Mouse (Mus musculus): ENCODE measurements around the gene 4930404N11Rik. TPM values are rescaled to one million over a fixed set of nuclear protein-coding genes. Genes with fewer than 3 reads are reported as not detected.
A peak's percentile ranks its signal among the peaks of the same experiment; 100 is the strongest.

4930404N11Rik gene
- polyA plus RNA-seq, 1 experiment from 2014 or later = not detected

DNA sequence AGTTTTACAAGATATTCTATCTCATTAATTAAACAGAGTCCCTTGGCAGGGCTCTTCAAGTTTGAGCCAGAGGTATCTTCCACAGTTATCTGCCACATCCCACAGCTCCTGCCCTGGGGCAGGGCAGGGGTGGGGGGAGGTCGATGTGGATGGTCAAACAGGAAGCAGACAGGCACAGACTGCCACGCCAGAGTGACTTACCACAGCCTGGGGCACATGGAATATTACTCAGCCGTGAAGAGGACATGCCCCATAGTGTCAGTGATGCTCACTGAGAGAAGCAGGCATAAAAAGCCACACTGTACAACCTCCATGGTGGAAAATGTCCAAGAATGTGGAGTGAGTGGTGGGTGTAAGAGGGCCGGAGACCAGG lies 20.5 kb downstream of the 4930404N11Rik start:
- H3K9me3 ChIP-seq (replicated peaks; ENCODE audit: control insufficient read depth, low read length) = no peaks in the 10 kb centered on the region
- H3K4me1 ChIP-seq (ENCODE audit: control insufficient read depth, insufficient read depth, low read length) = peaks cover 15% of the 10 kb centered on the region
- DNase-seq (ENCODE audit: low spot score) (no peak), ATAC-seq (no peak)
- H3K27me3 ChIP-seq (replicated peaks; ENCODE audit: control insufficient read depth, insufficient read depth, low read length) = peaks cover 38% of the 10 kb centered on the region
- H3K9ac ChIP-seq (ENCODE audit: low read length) = no peak overlapping the region
- H3K4me2 ChIP-seq (ENCODE audit: low read length) = no peak overlapping the region
- H3K27ac ChIP-seq (ENCODE audit: low read depth, low read length) = no peak overlapping the region
- 89% methylated on average over 4 of the region's 4 CpGs for WGBS
- H3K36me3 ChIP-seq (ENCODE audit: control insufficient read depth, insufficient read depth, low read length) = peaks cover 10% of the 10 kb centered on the region
- no peak overlapping the region for H3K4me3 ChIP-seq (ENCODE audit: low read depth, low read length)

DNA sequence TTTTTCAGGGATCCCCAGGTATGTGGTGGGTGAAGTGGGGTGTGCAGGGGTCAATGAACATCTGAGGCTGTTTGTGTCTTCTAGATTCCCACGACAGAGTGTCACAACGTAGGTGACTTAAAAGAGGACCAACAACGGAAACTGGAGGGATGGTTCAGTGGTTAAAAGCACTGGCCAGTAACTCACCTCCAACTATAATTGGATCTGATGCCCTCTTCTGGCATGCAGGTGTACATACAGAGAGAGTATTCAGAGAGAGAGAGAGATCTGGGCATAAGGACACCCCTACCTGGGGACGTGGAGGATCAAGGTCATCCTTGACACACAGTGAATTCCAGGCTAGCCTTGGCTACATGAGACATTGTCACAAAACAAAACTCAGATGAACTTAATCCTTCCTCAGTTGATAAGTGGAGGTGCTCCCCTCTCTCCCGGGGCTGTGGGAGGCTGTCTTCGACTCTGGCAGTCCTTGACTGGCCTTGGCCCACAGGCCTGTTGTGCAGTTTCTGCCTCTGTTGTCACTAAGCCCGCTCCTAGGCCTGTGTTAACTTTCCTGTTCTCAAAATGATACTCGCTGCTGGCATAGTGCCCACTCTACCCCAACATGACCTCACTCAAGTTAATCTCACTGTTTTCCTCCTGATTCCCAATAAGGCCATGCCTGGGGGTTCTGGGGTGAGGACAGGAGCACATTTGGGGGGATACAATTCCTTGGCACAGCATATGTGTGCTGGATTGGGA lies 21.0 kb downstream of the 4930404N11Rik start:
- H3K9ac ChIP-seq (ENCODE audit: low read length) = no peak overlapping the region
- no peak overlapping the region for H3K4me3 ChIP-seq (ENCODE audit: low read depth, low read length)
- H3K27ac ChIP-seq (ENCODE audit: low read depth, low read length) = no peak overlapping the region
- no peak overlapping the region for H3K4me2 ChIP-seq (ENCODE audit: low read length)
- DNase-seq (ENCODE audit: low spot score) (no peak), ATAC-seq (no peak)
- peaks cover 38% of the 10 kb centered on the region for H3K27me3 ChIP-seq (replicated peaks; ENCODE audit: control insufficient read depth, insufficient read depth, low read length)
- WGBS = 52% methylated on average over 8 of the region's 8 CpGs
- peaks cover 10% of the 10 kb centered on the region for H3K36me3 ChIP-seq (ENCODE audit: control insufficient read depth, insufficient read depth, low read length)
- no peaks in the 10 kb centered on the region for H3K9me3 ChIP-seq (replicated peaks; ENCODE audit: control insufficient read depth, low read length)
- H3K4me1 ChIP-seq (ENCODE audit: control insufficient read depth, insufficient read depth, low read length) = peaks cover 12% of the 10 kb centered on the region

DNA sequence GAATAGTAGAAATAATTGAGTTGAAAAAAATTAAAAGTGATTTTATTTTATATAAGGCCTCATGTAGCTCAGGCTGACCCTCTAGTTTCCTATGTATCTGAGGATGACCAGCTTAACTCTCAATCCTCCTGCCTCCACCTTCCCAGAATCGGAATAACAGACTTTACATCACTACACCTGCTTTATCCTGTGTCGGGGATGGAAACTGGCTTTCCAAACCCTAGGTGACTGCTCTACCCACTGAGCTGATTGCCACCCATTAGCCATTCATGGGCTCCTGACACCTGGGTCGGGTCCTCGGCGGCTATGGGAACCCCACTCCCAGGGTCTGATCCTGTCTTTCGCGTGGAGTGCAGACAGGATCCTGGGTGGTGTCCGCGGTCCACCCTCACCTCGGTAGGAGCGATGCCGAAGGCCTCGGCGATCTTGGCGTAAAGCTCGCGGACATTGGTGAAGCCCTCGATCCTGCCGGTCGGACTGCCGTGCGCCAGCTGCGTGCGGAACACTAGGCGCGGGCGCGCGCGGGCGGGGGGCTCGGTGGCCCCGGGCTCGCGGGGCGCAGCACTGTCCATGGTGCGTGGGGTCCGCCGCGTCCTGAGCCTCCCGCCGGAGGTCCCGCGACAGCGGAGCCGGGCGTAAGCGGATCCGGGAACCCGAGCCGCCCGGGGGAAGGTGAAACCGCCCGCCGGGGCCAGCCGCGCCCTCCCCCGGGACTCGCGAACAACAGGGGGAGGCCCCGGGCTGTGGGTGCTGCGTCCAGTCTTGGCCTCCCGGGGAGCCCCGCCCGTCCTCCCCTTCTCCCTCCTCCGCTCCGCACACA lies 22.7 kb downstream of the 4930404N11Rik start, which contains the start of gene Gipc3:
TSS of gene Gipc3 (minus strand) at position 581 of the 820 bp plus-strand sequence.
- H3K4me2 ChIP-seq (ENCODE audit: low read length) = peak within 1 kb of the TSS; percentile 58
- 4% methylated on average over 48 of the region's 67 CpGs for WGBS
- DNase-seq (ENCODE audit: low spot score) (no peak), ATAC-seq (no peak)
- H3K27ac ChIP-seq (ENCODE audit: low read depth, low read length) = no peak within 1 kb of the TSS
- H3K4me3 ChIP-seq (ENCODE audit: low read depth, low read length) = peak within 1 kb of the TSS; percentile 33
- H3K27me3 ChIP-seq (replicated peaks; ENCODE audit: control insufficient read depth, insufficient read depth, low read length) = peaks cover 38% of the 10 kb centered on the region
- no peaks in the 10 kb centered on the region for H3K9me3 ChIP-seq (replicated peaks; ENCODE audit: control insufficient read depth, low read length)
- H3K4me1 ChIP-seq (ENCODE audit: control insufficient read depth, insufficient read depth, low read length) = peaks cover 8% of the 10 kb centered on the region; the same call in 1 of the 2 replicates
- H3K9ac ChIP-seq (ENCODE audit: low read length) = peak within 1 kb of the TSS; percentile 59
- H3K36me3 ChIP-seq (ENCODE audit: control insufficient read depth, insufficient read depth, low read length) = peaks cover 6% of the 10 kb centered on the region

DNA sequence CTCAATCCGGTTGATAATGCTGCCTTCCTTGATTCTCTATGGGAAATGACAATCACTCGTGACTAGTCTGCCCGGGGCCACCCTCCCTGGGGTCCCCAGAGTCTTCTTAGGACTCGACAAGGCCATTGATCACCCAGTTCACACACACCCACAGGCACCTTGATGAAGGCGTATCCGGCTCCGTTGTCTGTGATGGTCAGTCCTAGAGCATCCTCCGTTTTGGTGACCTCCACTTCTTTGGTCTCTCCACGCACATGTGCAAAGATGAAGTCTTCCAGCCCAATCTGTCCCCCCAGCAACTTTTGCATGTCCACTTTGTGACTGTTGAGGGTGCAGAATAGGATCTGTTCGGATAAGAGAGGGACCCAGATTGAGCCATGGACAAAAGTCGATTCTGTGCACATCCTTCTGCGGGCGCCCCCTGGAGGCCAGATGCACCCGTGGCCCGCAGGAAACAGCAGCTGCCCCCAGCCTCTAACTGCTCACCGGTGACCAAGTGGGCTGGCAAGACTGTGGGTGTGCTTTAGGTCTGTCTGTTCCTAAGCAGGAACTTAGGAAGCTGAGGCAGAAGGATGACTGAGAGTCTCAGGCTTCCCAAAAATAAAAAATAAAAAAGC lies 24.2 kb downstream of the 4930404N11Rik start:
- Histone ChIP-seq H3K27ac (ENCODE audit: low read depth, low read length) (no peak overlapping the region), H3K9me3 (replicated peaks; ENCODE audit: control insufficient read depth, low read length) (no peaks in the 10 kb centered on the region), H3K9ac (ENCODE audit: low read length) (no peak overlapping the region), H3K27me3 (replicated peaks; ENCODE audit: control insufficient read depth, insufficient read depth, low read length) (peaks cover 38% of the 10 kb centered on the region), H3K4me3 (ENCODE audit: low read depth, low read length) (no peak overlapping the region), H3K36me3 (ENCODE audit: control insufficient read depth, insufficient read depth, low read length) (no peaks in the 10 kb centered on the region), H3K4me2 (ENCODE audit: low read length) (no peak overlapping the region), H3K4me1 (ENCODE audit: control insufficient read depth, insufficient read depth, low read length) (peaks cover under 1% of the 10 kb centered on the region; the same call in 1 of the 2 replicates)
- WGBS = 37% methylated on average over 16 of the region's 16 CpGs
- DNase-seq (ENCODE audit: low spot score) = peak; percentile 52
- ATAC-seq = no peak

DNA sequence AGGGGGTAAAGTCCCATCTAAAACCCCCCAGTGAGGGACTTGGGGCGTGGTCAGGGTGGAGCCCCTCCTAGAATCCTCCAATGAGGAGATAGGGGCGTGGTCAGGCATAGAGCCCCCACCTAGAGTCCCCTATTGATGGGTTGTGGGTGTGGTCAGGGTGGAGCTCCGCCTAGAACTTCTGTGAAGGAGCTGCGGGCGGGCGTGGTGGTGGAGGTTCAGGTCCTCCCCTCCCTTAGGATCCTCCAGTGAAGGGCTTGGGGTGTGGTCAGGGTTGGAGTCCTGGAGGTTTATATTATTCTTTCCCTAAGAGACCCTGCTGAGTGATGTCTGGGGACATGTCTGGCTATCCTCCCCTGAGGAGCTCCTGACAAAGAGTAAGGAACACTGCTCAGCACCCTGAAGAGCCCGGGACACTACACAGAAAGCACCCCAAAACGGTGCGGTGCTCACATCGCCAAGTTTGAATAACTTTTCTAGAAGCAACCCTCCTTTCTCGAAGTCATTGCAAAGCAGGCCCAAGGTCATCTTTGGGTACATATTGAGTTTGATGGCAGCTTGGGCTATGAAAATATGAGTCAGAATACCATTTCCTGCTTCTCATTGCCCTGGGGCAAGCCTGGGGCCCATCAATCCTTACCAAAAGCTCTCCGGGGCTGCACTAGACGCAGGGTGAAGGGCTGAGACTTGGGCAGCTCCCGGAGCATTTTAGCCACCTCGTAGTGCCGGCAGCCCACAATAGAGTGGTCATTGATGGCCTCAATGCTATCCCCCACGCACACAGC lies 24.9 kb downstream of the 4930404N11Rik start:
- no peak for DNase-seq (ENCODE audit: low spot score)
- H3K36me3 ChIP-seq (ENCODE audit: control insufficient read depth, insufficient read depth, low read length) = no peaks in the 10 kb centered on the region
- no peak overlapping the region for H3K4me2 ChIP-seq (ENCODE audit: low read length)
- no peak overlapping the region for H3K4me3 ChIP-seq (ENCODE audit: low read depth, low read length)
- no peak overlapping the region for H3K27ac ChIP-seq (ENCODE audit: low read depth, low read length)
- peaks cover 38% of the 10 kb centered on the region for H3K27me3 ChIP-seq (replicated peaks; ENCODE audit: control insufficient read depth, insufficient read depth, low read length)
- no peak for ATAC-seq
- no peaks in the 10 kb centered on the region for H3K9me3 ChIP-seq (replicated peaks; ENCODE audit: control insufficient read depth, low read length)
- no peak overlapping the region for H3K9ac ChIP-seq (ENCODE audit: low read length)
- 41% methylated on average over 17 of the region's 17 CpGs for WGBS
- no peaks in the 10 kb centered on the region for H3K4me1 ChIP-seq (ENCODE audit: control insufficient read depth, insufficient read depth, low read length)

DNA sequence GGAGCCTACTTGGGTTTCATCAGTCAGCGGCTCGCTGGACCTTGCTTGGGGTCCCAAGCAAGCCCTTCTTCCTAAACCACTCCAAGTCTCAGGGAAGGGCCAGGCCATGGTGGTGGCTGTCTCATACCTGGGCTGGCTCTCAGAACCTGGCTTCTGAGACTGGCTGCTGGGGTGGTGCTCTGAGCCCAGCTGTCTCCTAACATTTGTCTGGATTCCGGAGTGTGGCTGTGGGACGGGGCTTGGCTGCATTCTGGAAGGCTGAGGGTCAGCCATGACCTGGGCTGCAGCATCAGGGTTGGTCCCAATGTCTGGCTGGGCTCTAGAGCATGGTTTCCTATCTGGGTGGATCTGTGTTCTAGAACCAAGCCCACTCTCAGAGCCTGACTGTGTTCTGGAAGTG lies 29.1 kb downstream of the 4930404N11Rik start:
- ATAC-seq (no peak), DNase-seq (ENCODE audit: low spot score) (no peak)
- Histone ChIP-seq H3K36me3 (ENCODE audit: control insufficient read depth, insufficient read depth, low read length) (no peaks in the 10 kb centered on the region), H3K27me3 (replicated peaks; ENCODE audit: control insufficient read depth, insufficient read depth, low read length) (peaks cover 17% of the 10 kb centered on the region), H3K4me2 (ENCODE audit: low read length) (no peak overlapping the region), H3K9me3 (replicated peaks; ENCODE audit: control insufficient read depth, low read length) (no peaks in the 10 kb centered on the region), H3K9ac (ENCODE audit: low read length) (no peak overlapping the region), H3K27ac (ENCODE audit: low read depth, low read length) (no peak overlapping the region), H3K4me1 (ENCODE audit: control insufficient read depth, insufficient read depth, low read length) (no peaks in the 10 kb centered on the region), H3K4me3 (ENCODE audit: low read depth, low read length) (no peak overlapping the region)
- WGBS = 98% methylated on average over 4 of the region's 4 CpGs

DNA sequence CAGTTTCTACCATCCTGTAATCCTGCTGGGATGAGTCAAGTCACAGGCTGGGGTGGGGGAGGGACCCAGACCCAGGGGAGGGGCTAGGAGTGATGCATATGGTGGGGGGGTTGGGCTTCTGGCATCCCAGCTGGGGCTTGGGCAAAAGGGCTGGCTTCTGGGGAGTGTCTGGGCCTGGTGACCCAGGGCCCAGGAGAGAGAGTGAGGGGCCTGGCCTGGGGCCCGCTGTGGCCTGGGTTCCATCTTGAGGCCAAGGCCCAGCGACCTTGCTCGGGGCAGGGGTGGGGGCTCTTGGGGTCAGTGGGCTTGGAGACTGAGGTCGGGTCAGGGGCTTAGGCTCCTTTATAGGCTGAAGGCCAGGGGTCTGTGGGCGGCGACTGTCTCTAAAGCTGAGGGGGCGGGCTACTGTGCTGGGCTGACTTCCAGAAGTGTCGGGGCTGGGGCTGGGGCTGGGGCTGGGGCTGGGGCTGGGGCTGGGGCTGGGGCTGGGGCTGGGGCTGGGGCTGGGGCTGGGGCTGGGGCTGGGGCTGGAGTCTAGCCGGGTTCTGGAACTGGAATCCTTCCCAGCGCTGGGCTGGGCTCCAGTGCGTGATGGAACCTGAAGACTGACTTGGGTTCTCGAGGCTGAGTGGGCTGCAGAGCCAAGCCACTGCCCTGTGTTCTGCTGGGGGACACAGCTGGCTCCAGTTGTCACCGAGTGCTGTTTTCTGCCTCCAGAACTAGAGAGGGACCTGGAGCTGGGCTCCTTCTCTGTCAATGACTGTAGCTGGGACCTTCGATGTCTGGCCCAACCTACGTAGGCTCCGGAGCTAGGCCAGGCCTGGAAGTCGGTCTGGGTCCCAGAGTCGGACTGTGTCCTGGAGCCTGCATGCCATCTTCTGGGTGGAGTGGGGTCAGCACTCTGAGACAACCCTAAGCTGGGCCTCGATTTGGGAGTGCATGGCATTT lies 29.9 kb downstream of the 4930404N11Rik start:
- no peak for ATAC-seq
- 0 out of 2 replicates have a peak overlapping the region, but pooled peaks have one; percentile 8 for H3K9ac ChIP-seq (ENCODE audit: low read length)
- 38% methylated on average over 16 of the region's 19 CpGs for WGBS

More for the DNA sequence above, 29.9 kb downstream of the 4930404N11Rik start:
- Histone ChIP-seq H3K4me1 (ENCODE audit: control insufficient read depth, insufficient read depth, low read length) (no peaks in the 10 kb centered on the region), H3K4me3 (ENCODE audit: low read depth, low read length) (no peak overlapping the region), H3K4me2 (ENCODE audit: low read length) (no peak overlapping the region), H3K27ac (ENCODE audit: low read depth, low read length) (no peak overlapping the region), H3K36me3 (ENCODE audit: control insufficient read depth, insufficient read depth, low read length) (no peaks in the 10 kb centered on the region), H3K9me3 (replicated peaks; ENCODE audit: control insufficient read depth, low read length) (no peaks in the 10 kb centered on the region), H3K27me3 (replicated peaks; ENCODE audit: control insufficient read depth, insufficient read depth, low read length) (peaks cover 10% of the 10 kb centered on the region; the same call in 1 of the 2 replicates)
- DNase-seq (ENCODE audit: low spot score) = no peak

Measured in forebrain, embryonic 14.5 days (tissue).